Mouse (Mus musculus) limb, embryonic 12.5 days (tissue): Measurements from ENCODE around the gene Klc4. TPM values are rescaled to one million over a fixed set of nuclear protein-coding genes. Genes with fewer than 3 reads are reported as not detected.

ENCODE experiments used
- ATAC-seq: fragments of 200-750 bp; cut with Nextera tagmentation; 2 replicates; pipeline ENCODE4 v1.8.0; 2017; ENCODE audit warnings: low read depth, moderate TSS enrichment; ENCODE audit not compliant: insufficient number of reproducible peaks, insufficient read depth, low FRiP score, low TSS enrichment
- H3K27ac ChIP-seq: fragments of 300-500 bp; sonication (generic); 2 replicates; pipeline ENCODE4 v1.5.1; 2016; ENCODE audit warnings: mild to moderate bottlenecking, moderate library complexity
- H3K27me3 ChIP-seq: fragments of 300-500 bp; sonication (generic); 2 replicates; pipeline ENCODE4 v1.6.1; 2016; ENCODE audit warnings: mild to moderate bottlenecking, moderate library complexity
- H3K36me3 ChIP-seq: fragments of 300-500 bp; sonication (generic); 2 replicates; pipeline ENCODE4 v1.6.1; 2016; ENCODE audit warnings: mild to moderate bottlenecking, moderate library complexity
- H3K4me1 ChIP-seq: fragments of 300-500 bp; sonication (generic); replicated peaks from 2 replicates; pipeline ENCODE4 v1.6.1; 2016
- H3K4me2 ChIP-seq: fragments of 300-500 bp; sonication (generic); 2 replicates; pipeline ENCODE4 v1.6.1; 2016; ENCODE audit warnings: mild to moderate bottlenecking, moderate library complexity
- H3K4me3 ChIP-seq: fragments of 300-500 bp; sonication (generic); replicated peaks from 2 replicates; pipeline ENCODE4 v1.5.1; 2016; ENCODE audit warnings: mild to moderate bottlenecking
- H3K9ac ChIP-seq: fragments of 300-500 bp; sonication (generic); replicated peaks from 2 replicates; pipeline ENCODE4 v1.6.1; 2016; ENCODE audit warnings: mild to moderate bottlenecking, moderate library complexity
- H3K9me3 ChIP-seq: fragments of 300-500 bp; sonication (generic); 2 replicates; pipeline ENCODE4 v1.6.1; 2016; ENCODE audit warnings: mild to moderate bottlenecking, moderate library complexity
- WGBS: fragments of 180-500 bp; shearing (Covaris S2); methylation state at CpG from one replicate; pipeline ENCODE4 v1.1.7; 2016; 5-methylcytosine and 5-hydroxymethylcytosine counted together
- polyA plus RNA-seq: library from polyadenylated mRNA; unstranded; fragments of >200 nt; fragmentation: Nextera tagmentation; extraction: Ambion mirVana; gene quantifications from 2 replicates; pipeline ENCODE4 v1.2.1, GENCODE M21; 2016

Klc4 gene
- polyA plus RNA-seq, 1 experiment from 2014 or later, result 27.2 TPM

GRCm38 (mm10) chr17:46678416-46678815 lies 32.6 kb upstream of the Klc4 start, which contains the start of gene Mea1:
Gene Mea1 (plus strand): TSS chr17:46678793.
- H3K9me3 ChIP-seq, result no peaks in the 10 kb centered on the region
- ATAC-seq, result no peak
- WGBS, result 94% methylated on average over 8 of the region's 9 CpGs
- peak within 1 kb of the TSS; percentile 88 for H3K4me2 ChIP-seq
- H3K27me3 ChIP-seq, result no peaks in the 10 kb centered on the region
- 0 out of 2 replicates have a peak within 1 kb of the TSS, but pooled peaks have one; percentile 18 for H3K27ac ChIP-seq
- peak within 1 kb of the TSS; percentile 86 for H3K4me3 ChIP-seq
- H3K36me3 ChIP-seq, result peaks cover 50% of the 10 kb centered on the region
- peak within 1 kb of the TSS; percentile 78 for H3K9ac ChIP-seq
- peaks cover 46% of the 10 kb centered on the region for H3K4me1 ChIP-seq

GRCm38 (mm10) chr17:46674530-46675283 lies 28.9 kb upstream of the Klc4 start:
- Histone ChIP-seq H3K9ac (peak overlapping the region; percentile 83), H3K27ac (peak overlapping the region; percentile 94), H3K9me3 (no peaks in the 10 kb centered on the region), H3K4me3 (peak overlapping the region; percentile 63), H3K4me2 (peak overlapping the region; percentile 82), H3K4me1 (peaks cover 40% of the 10 kb centered on the region), H3K27me3 (no peaks in the 10 kb centered on the region), H3K36me3 (peaks cover 61% of the 10 kb centered on the region)
- WGBS, result 20% methylated on average over 15 of the region's 15 CpGs
- peak; percentile 24; the same call in 1 of the 2 replicates for ATAC-seq

- H3K9ac ChIP-seq, result peak within 1 kb of the TSS; percentile 83
- H3K27me3 ChIP-seq, result no peaks in the 10 kb centered on the region
- H3K9me3 ChIP-seq, result no peaks in the 10 kb centered on the region; the same call in 1 of the 2 replicates
- H3K4me2 ChIP-seq, result peak within 1 kb of the TSS; percentile 82
- H3K4me1 ChIP-seq, result peaks cover 32% of the 10 kb centered on the region
- peak within 1 kb of the TSS; percentile 94 for H3K27ac ChIP-seq
- 1% methylated on average over 43 of the region's 43 CpGs for WGBS
- peak within 1 kb of the TSS; percentile 63 for H3K4me3 ChIP-seq
- peak; percentile 88 for ATAC-seq
- peaks cover 66% of the 10 kb centered on the region for H3K36me3 ChIP-seq
These were observed 28.2 kb upstream of the Klc4 start, which contains the start of gene Rrp36 for GRCm38 (mm10) chr17:46673850-46674529. Gene Rrp36 (minus strand): TSS chr17:46674352.

- no peaks in the 10 kb centered on the region for H3K27me3 ChIP-seq
- no peak overlapping the region for H3K4me3 ChIP-seq
- peaks cover 68% of the 10 kb centered on the region for H3K36me3 ChIP-seq
- no peak overlapping the region for H3K4me2 ChIP-seq
- no peak overlapping the region for H3K9ac ChIP-seq
- no peak overlapping the region for H3K27ac ChIP-seq
- H3K4me1 ChIP-seq, result peaks cover 15% of the 10 kb centered on the region
- no peak for ATAC-seq
- H3K9me3 ChIP-seq, result no peaks in the 10 kb centered on the region; the same call in 1 of the 2 replicates
- WGBS, result 93% methylated on average over 10 of the region's 10 CpGs
These were observed 24.1 kb upstream of the Klc4 start for GRCm38 (mm10) chr17:46669911-46670310.

GRCm38 (mm10) chr17:46667712-46668111 lies 21.9 kb upstream of the Klc4 start:
- Histone ChIP-seq H3K4me1 (no peaks in the 10 kb centered on the region), H3K4me2 (no peak overlapping the region), H3K36me3 (peaks cover 84% of the 10 kb centered on the region), H3K27me3 (no peaks in the 10 kb centered on the region), H3K9me3 (no peaks in the 10 kb centered on the region; the same call in 1 of the 2 replicates), H3K9ac (no peak overlapping the region), H3K27ac (no peak overlapping the region), H3K4me3 (no peak overlapping the region)
- WGBS, result 94% methylated on average over 16 of the region's 16 CpGs
- no peak for ATAC-seq

- no peak overlapping the region for H3K4me2 ChIP-seq
- no peak for ATAC-seq
- no peak overlapping the region for H3K4me3 ChIP-seq
- H3K27ac ChIP-seq, result no peak overlapping the region
- 91% methylated on average over 5 of the region's 5 CpGs for WGBS
- H3K9ac ChIP-seq, result no peak overlapping the region
- no peaks in the 10 kb centered on the region for H3K4me1 ChIP-seq
- peaks cover 97% of the 10 kb centered on the region for H3K36me3 ChIP-seq
- no peaks in the 10 kb centered on the region for H3K9me3 ChIP-seq
- H3K27me3 ChIP-seq, result no peaks in the 10 kb centered on the region
These were observed 16.9 kb upstream of the Klc4 start for GRCm38 (mm10) chr17:46662730-46663129.

GRCm38 (mm10) chr17:46661981-46662380 lies 16.2 kb upstream of the Klc4 start:
- H3K27me3 ChIP-seq, result no peaks in the 10 kb centered on the region
- H3K4me1 ChIP-seq, result no peaks in the 10 kb centered on the region
- H3K27ac ChIP-seq, result no peak overlapping the region
- peaks cover 99% of the 10 kb centered on the region for H3K36me3 ChIP-seq
- 80% methylated on average over 12 of the region's 12 CpGs for WGBS
- no peaks in the 10 kb centered on the region for H3K9me3 ChIP-seq
- no peak overlapping the region for H3K4me3 ChIP-seq
- no peak for ATAC-seq
- H3K4me2 ChIP-seq, result no peak overlapping the region
- no peak overlapping the region for H3K9ac ChIP-seq

GRCm38 (mm10) chr17:46661351-46661750 lies 15.5 kb upstream of the Klc4 start:
- Histone ChIP-seq H3K4me3 (no peak overlapping the region), H3K27me3 (no peaks in the 10 kb centered on the region), H3K4me1 (no peaks in the 10 kb centered on the region), H3K9me3 (no peaks in the 10 kb centered on the region), H3K36me3 (peaks cover 99% of the 10 kb centered on the region), H3K27ac (no peak overlapping the region), H3K9ac (no peak overlapping the region), H3K4me2 (no peak overlapping the region)
- no peak for ATAC-seq
- WGBS, result 91% methylated on average over 9 of the region's 9 CpGs

GRCm38 (mm10) chr17:46656054-46656453 lies 10.2 kb upstream of the Klc4 start:
- H3K9me3 ChIP-seq, result 0 out of 2 replicates have a peak, but pooled peaks cover 4% of the 10 kb centered on the region

GRCm38 (mm10) chr17:46651755-46652547 lies 6.1 kb upstream of the Klc4 start:
- Histone ChIP-seq H3K4me2 (peak overlapping the region; percentile 87), H3K4me3 (peak overlapping the region; percentile 70), H3K9me3 (0 out of 2 replicates have a peak, but pooled peaks cover 4% of the 10 kb centered on the region), H3K27me3 (no peaks in the 10 kb centered on the region), H3K36me3 (peaks cover 57% of the 10 kb centered on the region), H3K27ac (no peak overlapping the region), H3K9ac (peak overlapping the region; percentile 94), H3K4me1 (peaks cover 30% of the 10 kb centered on the region)
- no peak for ATAC-seq
- 70% methylated on average over 20 of the region's 20 CpGs for WGBS

More at GRCm38 (mm10) chr17:46656054-46656453, 10.2 kb upstream of the Klc4 start:
- H3K36me3 ChIP-seq, result peaks cover 88% of the 10 kb centered on the region
- H3K4me1 ChIP-seq, result peaks cover 18% of the 10 kb centered on the region
- no peak overlapping the region for H3K4me2 ChIP-seq
- no peaks in the 10 kb centered on the region for H3K27me3 ChIP-seq
- no peak overlapping the region for H3K27ac ChIP-seq
- WGBS, result 70% methylated on average over 6 of the region's 6 CpGs
- no peak overlapping the region for H3K9ac ChIP-seq
- no peak for ATAC-seq
- no peak overlapping the region for H3K4me3 ChIP-seq
